Mouse (Mus musculus): ENCODE data around the gene Mtfp1.

DNA sequence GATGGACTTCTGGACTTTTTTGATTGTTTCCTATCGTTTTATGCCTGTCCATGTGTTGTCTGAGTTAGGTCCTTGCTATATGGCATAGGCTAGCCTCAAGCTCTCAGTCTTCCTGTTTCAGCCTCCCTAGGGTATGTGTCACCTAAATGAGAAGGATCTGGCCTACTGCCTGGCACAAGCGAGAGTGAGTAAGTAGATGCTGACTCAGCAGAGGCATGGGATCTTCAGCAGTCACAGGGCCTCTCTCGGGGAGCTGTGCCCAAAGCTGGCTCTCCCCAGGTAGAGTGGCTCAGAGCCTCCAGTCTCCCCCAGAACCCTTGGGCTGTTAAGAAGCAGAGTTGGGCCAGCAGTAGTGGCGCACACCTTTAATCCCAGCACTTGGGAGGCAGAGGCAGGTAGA lies 47.1 kb upstream of the Mtfp1 start:
- TF ChIP-seq CTCF (IDR thresholded peaks at IDR 0.05; ENCODE audit: borderline replicate concordance, extremely low read depth, insufficient read depth, insufficient read length), result no peak
- no peak for TF ChIP-seq POLR2A (IDR thresholded peaks at IDR 0.05; ENCODE audit: borderline replicate concordance, extremely low read depth, insufficient read depth, insufficient read length, poor library complexity, severe bottlenecking)

All from brain, embryonic 14.5 days (tissue).